Mouse (Mus musculus): Measurements from ENCODE around the gene Taar1.

The Taar1 gene

GRCm38 (mm10) chr10:23959071-23959470, 38.9 kb downstream of the Taar1 start:
- no peak for TF ChIP-seq GATA4 (IDR thresholded peaks at IDR 0.05; ENCODE audit: insufficient replicate concordance, low read length)

GRCm38 (mm10) chr10:23960444-23960915, 40.3 kb downstream of the Taar1 start, which contains the start of gene Taar4:
Gene Taar4 (plus strand): TSS chr10:23960494.
- no peak for TF ChIP-seq GATA4 (IDR thresholded peaks at IDR 0.05; ENCODE audit: insufficient replicate concordance, low read length)

GRCm38 (mm10) chr10:23963444-23963843, 43.3 kb downstream of the Taar1 start:
- no peak for TF ChIP-seq GATA4 (IDR thresholded peaks at IDR 0.05; ENCODE audit: insufficient replicate concordance, low read length)

- TF ChIP-seq GATA4 (IDR thresholded peaks at IDR 0.05; ENCODE audit: insufficient replicate concordance, low read length), result no peak
Observed at GRCm38 (mm10) chr10:23964921-23965610, 44.9 kb downstream of the Taar1 start.

- no peak for TF ChIP-seq GATA4 (IDR thresholded peaks at IDR 0.05; ENCODE audit: insufficient replicate concordance, low read length)
Observed at GRCm38 (mm10) chr10:23970656-23971165, 50.6 kb downstream of the Taar1 start, which contains the start of gene Taar5. Gene Taar5 (plus strand): TSS chr10:23970706.

Data from liver, adult (tissue).